Mouse (Mus musculus) kidney, embryonic 15.5 days (tissue): ENCODE measurements around the gene Fam184b. TPM values are rescaled to one million over a fixed set of nuclear protein-coding genes. Genes with fewer than 3 reads are reported as not detected.
A peak's percentile ranks its signal among the peaks of the same experiment; 100 is the strongest.

ENCODE experiments used
- ATAC-seq: fragments of 200-750 bp; cut with Nextera tagmentation; replicated peaks from 2 replicates; pipeline ENCODE4 v1.8.0; 2017; ENCODE audit warnings: moderate TSS enrichment; ENCODE audit not compliant: low FRiP score
- H3K27ac ChIP-seq: fragments of 300-500 bp; sonication (generic); 2 replicates; pipeline ENCODE4 v1.5.1; 2015; ENCODE audit warnings: mild to moderate bottlenecking, inconsistent platforms
- H3K27me3 ChIP-seq: fragments of 300-500 bp; sonication (generic); 2 replicates; pipeline ENCODE4 v1.6.1; 2015; ENCODE audit warnings: inconsistent platforms
- H3K36me3 ChIP-seq: fragments of 300-500 bp; sonication (generic); 2 replicates; pipeline ENCODE4 v1.6.1; 2015; ENCODE audit warnings: inconsistent platforms
- H3K4me1 ChIP-seq: fragments of 300-500 bp; sonication (generic); 2 replicates; pipeline ENCODE4 v1.6.1; 2015; ENCODE audit warnings: inconsistent platforms
- H3K4me2 ChIP-seq: fragments of 300-500 bp; sonication (generic); 2 replicates; pipeline ENCODE4 v1.6.1; 2015; ENCODE audit warnings: moderate library complexity, mild to moderate bottlenecking, inconsistent platforms
- H3K4me3 ChIP-seq: fragments of 300-500 bp; sonication (generic); replicated peaks from 2 replicates; pipeline ENCODE4 v1.5.1; 2015; ENCODE audit warnings: mild to moderate bottlenecking, inconsistent platforms
- H3K9ac ChIP-seq: fragments of 300-500 bp; sonication (generic); 2 replicates; pipeline ENCODE4 v1.6.1; 2015; ENCODE audit warnings: mild to moderate bottlenecking, inconsistent platforms
- H3K9me3 ChIP-seq: fragments of 300-500 bp; sonication (generic); replicated peaks from 2 replicates; pipeline ENCODE4 v1.6.1; 2016; ENCODE audit warnings: inconsistent platforms
- WGBS: fragments of 180-500 bp; shearing (Covaris S2); methylation state at CpG from one replicate; pipeline ENCODE4 v1.1.7; 2015; ENCODE audit warnings: mixed read lengths; 5-methylcytosine and 5-hydroxymethylcytosine counted together
- polyA plus RNA-seq: library from polyadenylated mRNA; unstranded; fragments of >200 nt; fragmentation: Nextera tagmentation; extraction: Ambion mirVana; gene quantifications from 2 replicates; pipeline ENCODE4 v1.2.1, GENCODE M21; 2015

Gene Fam184b
- 1.6 TPM in 2 replicates for polyA plus RNA-seq

- Histone ChIP-seq H3K9me3 (no peaks in the 10 kb centered on the region), H3K4me2 (peak within 1 kb of the TSS; percentile 99), H3K27me3 (peaks cover 16% of the 10 kb centered on the region; the same call in 1 of the 2 replicates), H3K4me3 (peak within 1 kb of the TSS; percentile 66), H3K36me3 (no peaks in the 10 kb centered on the region), H3K9ac (peak within 1 kb of the TSS; percentile 49), H3K27ac (0 out of 2 replicates have a peak within 1 kb of the TSS, but pooled peaks have one; percentile 18), H3K4me1 (peaks cover 11% of the 10 kb centered on the region)
- under 1% methylated on average over 48 of the region's 48 CpGs for WGBS
- ATAC-seq: peak; percentile 88
These were observed at the start of gene Fam184b for GRCm38 (mm10) chr5:45638806-45639714. TSS of gene Fam184b (minus strand) at chr5:45639614.

- Histone ChIP-seq H3K36me3 (peaks cover 35% of the 10 kb centered on the region), H3K4me1 (no peaks in the 10 kb centered on the region), H3K27me3 (no peaks in the 10 kb centered on the region), H3K4me2 (no peak overlapping the region), H3K9ac (no peak overlapping the region), H3K4me3 (no peak overlapping the region), H3K9me3 (no peaks in the 10 kb centered on the region), H3K27ac (no peak overlapping the region)
- 94% methylated on average over 4 of the region's 4 CpGs for WGBS
- ATAC-seq: no peak
These were observed 49.7 kb upstream of the Fam184b start for GRCm38 (mm10) chr5:45689152-45689551.

GRCm38 (mm10) chr5:45686223-45686622 lies 46.8 kb upstream of the Fam184b start:
- Histone ChIP-seq H3K9me3 (no peaks in the 10 kb centered on the region), H3K4me3 (no peak overlapping the region), H3K27ac (no peak overlapping the region), H3K9ac (no peak overlapping the region), H3K36me3 (peaks cover 36% of the 10 kb centered on the region), H3K4me1 (no peaks in the 10 kb centered on the region), H3K4me2 (no peak overlapping the region), H3K27me3 (no peaks in the 10 kb centered on the region)
- 97% methylated on average over 3 of the region's 3 CpGs for WGBS
- no peak for ATAC-seq

- no peak overlapping the region for H3K4me2 ChIP-seq
- H3K4me3 ChIP-seq: no peak overlapping the region
- no peak overlapping the region for H3K9ac ChIP-seq
- no peaks in the 10 kb centered on the region for H3K9me3 ChIP-seq
- H3K27ac ChIP-seq: no peak overlapping the region
- WGBS: 98% methylated on average over 2 of the region's 2 CpGs
- no peaks in the 10 kb centered on the region for H3K4me1 ChIP-seq
- no peak for ATAC-seq
- H3K27me3 ChIP-seq: no peaks in the 10 kb centered on the region
- H3K36me3 ChIP-seq: peaks cover 42% of the 10 kb centered on the region
These were observed 45.8 kb upstream of the Fam184b start for GRCm38 (mm10) chr5:45685243-45685642.

GRCm38 (mm10) chr5:45683388-45683787 lies 44.0 kb upstream of the Fam184b start:
- WGBS: 88% methylated on average over 1 of the region's 1 CpGs
- ATAC-seq: no peak
- Histone ChIP-seq H3K27ac (no peak overlapping the region), H3K36me3 (peaks cover 42% of the 10 kb centered on the region), H3K27me3 (no peaks in the 10 kb centered on the region), H3K9ac (no peak overlapping the region), H3K4me2 (no peak overlapping the region), H3K9me3 (no peaks in the 10 kb centered on the region), H3K4me3 (no peak overlapping the region), H3K4me1 (no peaks in the 10 kb centered on the region)

GRCm38 (mm10) chr5:45679955-45680354 lies 40.5 kb upstream of the Fam184b start:
- no peak overlapping the region for H3K9ac ChIP-seq
- H3K36me3 ChIP-seq: peaks cover 62% of the 10 kb centered on the region
- H3K27ac ChIP-seq: no peak overlapping the region
- no peak overlapping the region for H3K4me3 ChIP-seq
- H3K9me3 ChIP-seq: no peaks in the 10 kb centered on the region
- no peak for ATAC-seq
- H3K27me3 ChIP-seq: no peaks in the 10 kb centered on the region
- no peak overlapping the region for H3K4me2 ChIP-seq
- no peaks in the 10 kb centered on the region for H3K4me1 ChIP-seq

- Histone ChIP-seq H3K4me3 (no peak overlapping the region), H3K9me3 (no peaks in the 10 kb centered on the region)
- 75% methylated on average over 4 of the region's 4 CpGs for WGBS
These were observed 38.2 kb upstream of the Fam184b start for GRCm38 (mm10) chr5:45677639-45678038.

GRCm38 (mm10) chr5:45675032-45675431 lies 35.6 kb upstream of the Fam184b start:
- WGBS: 100% methylated on average over 1 of the region's 1 CpGs
- no peak overlapping the region for H3K4me2 ChIP-seq
- H3K36me3 ChIP-seq: peaks cover 43% of the 10 kb centered on the region
- peaks cover 6% of the 10 kb centered on the region; the same call in 1 of the 2 replicates for H3K4me1 ChIP-seq
- no peak overlapping the region for H3K27ac ChIP-seq
- no peaks in the 10 kb centered on the region for H3K27me3 ChIP-seq
- H3K9ac ChIP-seq: no peak overlapping the region
- no peak for ATAC-seq
- H3K9me3 ChIP-seq: no peaks in the 10 kb centered on the region
- H3K4me3 ChIP-seq: no peak overlapping the region

More at GRCm38 (mm10) chr5:45677639-45678038, 38.2 kb upstream of the Fam184b start:
- ATAC-seq: no peak
- H3K27ac ChIP-seq: no peak overlapping the region
- peaks cover 51% of the 10 kb centered on the region for H3K36me3 ChIP-seq
- H3K4me1 ChIP-seq: no peaks in the 10 kb centered on the region
- no peak overlapping the region for H3K4me2 ChIP-seq
- H3K27me3 ChIP-seq: no peaks in the 10 kb centered on the region
- H3K9ac ChIP-seq: no peak overlapping the region

- no peak overlapping the region for H3K27ac ChIP-seq
- no peak for ATAC-seq
- H3K9ac ChIP-seq: peak overlapping the region; percentile 73; the same call in 1 of the 2 replicates
- peaks cover 16% of the 10 kb centered on the region for H3K36me3 ChIP-seq
- peak overlapping the region; percentile 85 for H3K4me2 ChIP-seq
- no peaks in the 10 kb centered on the region for H3K9me3 ChIP-seq
- H3K4me3 ChIP-seq: peak overlapping the region; percentile 82
- no peaks in the 10 kb centered on the region for H3K27me3 ChIP-seq
- 46% methylated on average over 5 of the region's 5 CpGs for WGBS
- H3K4me1 ChIP-seq: peaks cover 10% of the 10 kb centered on the region; the same call in 1 of the 2 replicates
These were observed 31.6 kb upstream of the Fam184b start for GRCm38 (mm10) chr5:45670894-45671494.

GRCm38 (mm10) chr5:45670280-45670670 lies 30.9 kb upstream of the Fam184b start:
- H3K4me2 ChIP-seq: peak overlapping the region; percentile 85
- H3K27ac ChIP-seq: peak overlapping the region; percentile 93
- no peak for ATAC-seq
- peaks cover 10% of the 10 kb centered on the region for H3K36me3 ChIP-seq
- no peaks in the 10 kb centered on the region for H3K9me3 ChIP-seq
- peak overlapping the region; percentile 82 for H3K4me3 ChIP-seq
- H3K27me3 ChIP-seq: no peaks in the 10 kb centered on the region
- H3K9ac ChIP-seq: peak overlapping the region; percentile 73
- H3K4me1 ChIP-seq: peaks cover 10% of the 10 kb centered on the region; the same call in 1 of the 2 replicates
- under 1% methylated on average over 13 of the region's 13 CpGs for WGBS

GRCm38 (mm10) chr5:45669598-45670279 lies 30.3 kb upstream of the Fam184b start, which contains the start of gene Ncapg:
TSS of gene Ncapg (plus strand) at chr5:45669919.
- Histone ChIP-seq H3K9ac (peak within 1 kb of the TSS; percentile 80), H3K27ac (peak within 1 kb of the TSS; percentile 93), H3K9me3 (no peaks in the 10 kb centered on the region), H3K4me2 (peak within 1 kb of the TSS; percentile 85), H3K27me3 (no peaks in the 10 kb centered on the region), H3K36me3 (peaks cover 5% of the 10 kb centered on the region), H3K4me3 (peak within 1 kb of the TSS; percentile 82), H3K4me1 (peaks cover 10% of the 10 kb centered on the region; the same call in 1 of the 2 replicates)
- peak; percentile 100 for ATAC-seq
- under 1% methylated on average over 66 of the region's 66 CpGs for WGBS
